Mouse (Mus musculus) liver, postnatal 0 days (tissue): ENCODE results near the gene Gm20388. TPM values are rescaled to one million over a fixed set of nuclear protein-coding genes. Genes with fewer than 3 reads are reported as not detected.

ENCODE experiments used
- ATAC-seq: fragments of 200-750 bp; cut with Nextera tagmentation; 2 replicates; pipeline ENCODE4 v1.8.0; 2017; ENCODE audit warnings: mild to moderate bottlenecking, moderate library complexity
- DNase-seq: peaks from one replicate; pipeline ENCODE4 v3.0.0-alpha.2; 2016
- H3K27ac ChIP-seq: fragments of 300-500 bp; sonication (generic); 2 replicates; pipeline ENCODE4 v1.5.1; 2014; ENCODE audit warnings: antibody characterized with exemption, moderate library complexity, mild to moderate bottlenecking, low read depth
- H3K27me3 ChIP-seq: fragments of 300-500 bp; sonication (generic); 2 replicates; pipeline ENCODE4 v1.6.1; 2014; ENCODE audit warnings: low read length, control low read depth, mixed read lengths; ENCODE audit not compliant: insufficient read depth
- H3K36me3 ChIP-seq: fragments of 300-500 bp; sonication (generic); replicated peaks from 2 replicates; pipeline ENCODE4 v1.6.1; 2014; ENCODE audit warnings: mild to moderate bottlenecking, control low read depth, low read length, moderate library complexity, mixed read lengths; ENCODE audit not compliant: insufficient read depth
- H3K4me1 ChIP-seq: fragments of 300-500 bp; sonication (generic); 2 replicates; pipeline ENCODE4 v1.6.1; 2014; ENCODE audit warnings: antibody characterized with exemption, mild to moderate bottlenecking, control low read depth; ENCODE audit not compliant: insufficient read depth
- H3K4me2 ChIP-seq: fragments of 300-500 bp; sonication (generic); 2 replicates; pipeline ENCODE4 v1.6.1; 2014; ENCODE audit warnings: low read depth, mild to moderate bottlenecking, low read length, moderate library complexity, mixed read lengths
- H3K4me3 ChIP-seq: fragments of 300-500 bp; sonication (generic); 2 replicates; pipeline ENCODE4 v1.5.1; 2014; ENCODE audit warnings: low read depth, low read length
- H3K9ac ChIP-seq: fragments of 300-500 bp; sonication (generic); replicated peaks from 2 replicates; pipeline ENCODE4 v1.6.1; 2014; ENCODE audit warnings: mild to moderate bottlenecking, moderate library complexity
- H3K9me3 ChIP-seq: fragments of 300-500 bp; sonication (generic); 2 replicates; pipeline ENCODE4 v1.6.1; 2016; ENCODE audit warnings: mild to moderate bottlenecking, control low read depth, low read length, mixed read lengths
- CTCF ChIP-seq: sonication (generic); IDR thresholded peaks from 2 replicates; pipeline ENCODE4 v1.5.1; 2016; ENCODE audit warnings: antibody characterized with exemption, low read depth
- EP300 ChIP-seq: IDR thresholded peaks from 2 replicates; pipeline ENCODE4 v1.6.1; 2016; ENCODE audit warnings: antibody characterized with exemption, low read depth, mild to moderate bottlenecking
- WGBS: fragments of 180-500 bp; shearing (Covaris S2); extraction: QIAGEN DNeasy Blood & Tissue Kit; methylation state at CpG from one replicate; pipeline ENCODE4 v1.1.7; 2014; ENCODE audit not compliant: insufficient replicate concordance; 5-methylcytosine and 5-hydroxymethylcytosine counted together
- polyA plus RNA-seq: library from polyadenylated mRNA; unstranded; fragments of >200 nt; fragmentation: Nextera tagmentation; extraction: Ambion mirVana; gene quantifications from 2 replicates; pipeline ENCODE4 v1.2.1, GENCODE M21; 2015

Gm20388 gene
- polyA plus RNA-seq, 1 experiment from 2014 or later = not detected

- no peak overlapping the region for H3K4me2 ChIP-seq
- H3K36me3 ChIP-seq = no peaks in the 10 kb centered on the region; the same call in 1 of the 2 replicates
- 80% methylated on average over 14 of the region's 14 CpGs for WGBS
- peak; percentile 34 for TF ChIP-seq CTCF
- no peak for TF ChIP-seq EP300
- DNase-seq (no peak), ATAC-seq (no peak)
- H3K4me1 ChIP-seq = no peaks in the 10 kb centered on the region
- no peak overlapping the region for H3K9ac ChIP-seq
- H3K27me3 ChIP-seq = no peaks in the 10 kb centered on the region
- no peaks in the 10 kb centered on the region for H3K9me3 ChIP-seq
- H3K27ac ChIP-seq = no peak overlapping the region
- no peak overlapping the region for H3K4me3 ChIP-seq
Measured at GRCm38 (mm10) chr8:121932668-121933520, 2022.3 kb downstream of the Gm20388 start.

DNA sequence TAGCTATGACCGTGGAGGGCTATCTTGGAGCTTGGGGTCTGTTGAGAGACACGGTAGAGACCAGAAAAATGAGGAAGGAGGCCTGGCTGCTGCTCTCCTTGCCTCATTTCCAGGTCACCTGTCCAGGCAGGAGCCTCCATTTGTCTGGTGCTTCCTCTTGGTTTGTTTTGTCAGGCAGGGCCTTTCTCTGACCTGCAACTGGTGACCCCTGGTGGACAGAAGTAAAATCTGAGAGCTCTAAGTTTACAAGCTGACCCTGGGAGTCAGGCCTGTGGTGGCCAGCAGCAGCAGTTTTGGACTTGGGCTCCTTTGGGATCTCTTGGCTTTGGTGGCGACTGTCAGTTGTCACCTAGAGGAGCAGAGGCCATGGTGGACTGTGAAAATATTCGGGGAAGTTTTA lies 2023.9 kb downstream of the Gm20388 start:
- 31% methylated on average over 4 of the region's 4 CpGs for WGBS

GRCm38 (mm10) chr8:121934923-121935322 lies 2024.3 kb downstream of the Gm20388 start:
- H3K27me3 ChIP-seq = no peaks in the 10 kb centered on the region
- DNase-seq (no peak), ATAC-seq (no peak)
- no peak overlapping the region for H3K4me2 ChIP-seq
- H3K4me1 ChIP-seq = no peaks in the 10 kb centered on the region
- no peaks in the 10 kb centered on the region for H3K9me3 ChIP-seq
- no peak overlapping the region for H3K9ac ChIP-seq
- H3K27ac ChIP-seq = no peak overlapping the region
- TF ChIP-seq CTCF (no peak), EP300 (no peak)
- no peaks in the 10 kb centered on the region; the same call in 1 of the 2 replicates for H3K36me3 ChIP-seq
- no peak overlapping the region for H3K4me3 ChIP-seq

More for the DNA sequence above, 2023.9 kb downstream of the Gm20388 start:
- Histone ChIP-seq H3K4me3 (no peak overlapping the region), H3K4me2 (no peak overlapping the region), H3K4me1 (no peaks in the 10 kb centered on the region), H3K27me3 (no peaks in the 10 kb centered on the region), H3K27ac (no peak overlapping the region), H3K36me3 (no peaks in the 10 kb centered on the region; the same call in 1 of the 2 replicates), H3K9ac (no peak overlapping the region), H3K9me3 (no peaks in the 10 kb centered on the region)
- DNase-seq (peak; percentile 42), ATAC-seq (peak; percentile 56)
- no peak for TF ChIP-seq EP300
- peak; percentile 73 for TF ChIP-seq CTCF

- no peak overlapping the region for H3K4me3 ChIP-seq
- ATAC-seq = no peak
- DNase-seq = no peak
Measured at GRCm38 (mm10) chr8:121935341-121936294, 2025.0 kb downstream of the Gm20388 start.

GRCm38 (mm10) chr8:121936391-121936790 lies 2025.8 kb downstream of the Gm20388 start:
- Histone ChIP-seq H3K9me3 (no peaks in the 10 kb centered on the region), H3K4me1 (no peaks in the 10 kb centered on the region), H3K36me3 (no peaks in the 10 kb centered on the region; the same call in 1 of the 2 replicates), H3K27ac (no peak overlapping the region), H3K27me3 (no peaks in the 10 kb centered on the region), H3K9ac (no peak overlapping the region), H3K4me3 (no peak overlapping the region), H3K4me2 (no peak overlapping the region)
- WGBS = 76% methylated on average over 14 of the region's 14 CpGs
- DNase-seq (no peak), ATAC-seq (no peak)
- TF ChIP-seq CTCF (no peak), EP300 (no peak)

More at GRCm38 (mm10) chr8:121935341-121936294, 2025.0 kb downstream of the Gm20388 start:
- no peaks in the 10 kb centered on the region for H3K4me1 ChIP-seq
- no peak overlapping the region for H3K4me2 ChIP-seq
- H3K27me3 ChIP-seq = no peaks in the 10 kb centered on the region
- 63% methylated on average over 12 of the region's 12 CpGs for WGBS
- H3K27ac ChIP-seq = no peak overlapping the region
- H3K36me3 ChIP-seq = no peaks in the 10 kb centered on the region; the same call in 1 of the 2 replicates
- no peak overlapping the region for H3K9ac ChIP-seq
- H3K9me3 ChIP-seq = no peaks in the 10 kb centered on the region
- TF ChIP-seq CTCF (peak; percentile 51), EP300 (no peak)

GRCm38 (mm10) chr8:121938732-121939131 lies 2028.1 kb downstream of the Gm20388 start:
- 75% methylated on average over 7 of the region's 7 CpGs for WGBS
- H3K36me3 ChIP-seq = no peaks in the 10 kb centered on the region; the same call in 1 of the 2 replicates
- H3K9me3 ChIP-seq = no peaks in the 10 kb centered on the region
- no peak overlapping the region for H3K9ac ChIP-seq
- TF ChIP-seq EP300 (no peak), CTCF (no peak)
- no peak overlapping the region for H3K4me3 ChIP-seq
- no peaks in the 10 kb centered on the region for H3K27me3 ChIP-seq
- ATAC-seq (no peak), DNase-seq (no peak)
- no peak overlapping the region for H3K4me2 ChIP-seq
- H3K27ac ChIP-seq = no peak overlapping the region
- H3K4me1 ChIP-seq = no peaks in the 10 kb centered on the region
